Mouse (Mus musculus) bone marrow, adult 2 months (tissue): ENCODE data around the gene Wdr20.

Experiments used
- CTCF ChIP-seq: fragments of 200-500 bp; IDR thresholded peaks from 2 replicates; pipeline ENCODE4 v1.5.1; 2011; ENCODE audit warnings: low read length, control low read depth; ENCODE audit not compliant: control insufficient read depth, insufficient read depth
- POLR2A ChIP-seq: fragments of 200-500 bp; IDR thresholded peaks from 2 replicates; pipeline ENCODE4 v1.6.1; 2011; ENCODE audit warnings: low read depth, mild to moderate bottlenecking, control low read depth, low read length, borderline replicate concordance; ENCODE audit not compliant: control insufficient read depth

DNA sequence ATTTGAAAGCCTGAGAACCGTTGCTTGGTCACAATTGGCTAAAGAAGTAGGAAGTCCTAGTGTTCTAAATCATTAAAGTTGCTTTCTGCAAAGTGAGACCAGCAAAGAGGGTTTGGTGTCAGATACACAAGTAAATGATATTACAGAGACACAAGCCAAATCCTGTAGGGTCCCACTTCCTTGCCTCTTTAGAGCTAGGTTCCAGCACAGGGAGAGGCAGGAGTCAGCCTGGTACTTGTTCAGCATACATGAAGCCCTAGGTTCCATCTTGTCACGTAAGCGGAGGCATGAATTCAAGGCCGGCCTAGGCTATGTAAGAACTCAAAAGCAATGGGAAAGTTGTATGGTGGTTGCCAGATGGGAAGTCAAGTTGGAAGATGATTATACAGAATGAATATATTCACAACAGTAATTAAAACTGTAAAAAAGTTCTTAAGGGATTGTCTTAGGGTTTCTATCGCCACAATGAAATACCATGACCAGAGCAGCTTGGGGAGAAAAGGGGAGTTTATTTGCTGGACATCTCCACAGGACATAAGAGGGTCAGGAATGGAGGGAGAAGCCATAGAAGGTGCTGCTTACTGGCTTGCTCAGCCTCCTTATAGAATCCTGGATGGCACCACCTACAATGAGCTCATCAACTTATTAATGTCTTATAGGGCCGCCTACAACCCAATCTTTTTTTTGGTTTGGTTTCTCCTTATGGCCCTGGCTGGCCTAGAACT is 47.7 kb upstream of the Wdr20 start:
- TF ChIP-seq CTCF = no peak
- no peak for TF ChIP-seq POLR2A
